Comparison of ENCODE assay signal across 16 mouse cellular contexts in the genomic region with DNA sequence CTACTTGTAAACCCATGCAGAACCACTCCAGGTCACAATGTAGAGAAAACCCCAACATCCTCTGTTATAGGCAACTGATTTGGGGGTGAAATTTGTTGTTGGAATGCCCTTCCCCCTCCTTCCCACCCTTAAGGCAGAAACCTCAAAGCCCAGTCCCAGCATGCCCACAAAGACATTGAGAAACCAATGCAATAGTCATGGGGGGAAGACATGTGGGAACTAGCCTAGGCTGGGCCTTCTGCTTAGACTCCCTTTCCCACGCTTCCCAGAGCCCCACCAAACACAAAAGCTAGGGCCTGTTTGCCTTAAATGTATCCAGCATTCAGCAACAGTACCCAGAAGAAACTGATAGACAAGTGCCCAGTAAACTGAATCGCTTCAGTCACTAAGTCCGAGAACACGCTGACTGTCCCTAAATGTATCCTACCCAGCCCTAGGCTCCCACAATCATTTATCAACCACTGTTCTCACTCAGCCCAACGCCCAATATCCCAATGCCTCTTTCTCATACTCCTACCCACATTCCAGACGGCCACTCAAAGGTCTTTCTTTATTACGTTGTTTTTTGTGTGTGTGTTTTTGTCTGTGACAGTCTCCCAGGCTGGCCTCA. TPM values are rescaled to one million over a fixed set of nuclear protein-coding genes. Genes with fewer than 3 reads are reported as not detected.
DNase-seq lines count a peak whose midpoint lies in the region; ATAC-seq and TF ChIP-seq lines count a peak whose summit lies in the region.
"Had no signal": no experiment of that assay in that cellular context is flagged by ENCODE, and none has a peak within 500 bp of the region (broad histone marks: within the 10 kb centered on the region; RNA-seq: fewer than 3 reads in every experiment).

No protein-coding gene starts in this region.

- H3ac ChIP-seq in myocyte (ENCODE audit: control insufficient read depth, insufficient read length): no peak overlapping the region

- ATAC-seq in limb, embryonic 12.5 days (ENCODE audit: insufficient number of reproducible peaks, insufficient read depth, low FRiP score, low TSS enrichment, low read depth): no peak
- ATAC-seq in common myeloid progenitor, adult 5-6 weeks (replicated peaks; ENCODE audit: low read depth, poor library complexity, severe bottlenecking): 0 out of 2 replicates have a peak, but pooled peaks have one; percentile 29
- ATAC-seq in cerebellum, adult (ENCODE audit: insufficient number of reproducible peaks, low FRiP score, low TSS enrichment): no peak
- ATAC-seq: forebrain, embryonic 15.5 days had no signal

- no peak overlapping the region for H3K4me3 ChIP-seq in heart, embryonic 10.5 days
- no peak overlapping the region for H3K4me3 ChIP-seq in limb, embryonic 12.5 days (replicated peaks)
- no peak overlapping the region for H3K4me3 ChIP-seq in limb, embryonic 10.5 days
- H3K4me3 ChIP-seq in myocyte: no peak overlapping the region
- H3K4me3 ChIP-seq: forebrain, embryonic 15.5 days had no signal

- H3K36me3 ChIP-seq in heart, embryonic 10.5 days: peaks cover 37% of the 10 kb centered on the region
- peaks cover 29% of the 10 kb centered on the region; the same call in 1 of the 2 replicates for H3K36me3 ChIP-seq in limb, embryonic 12.5 days
- peaks cover 23% of the 10 kb centered on the region for H3K36me3 ChIP-seq in limb, embryonic 10.5 days
- H3K36me3 ChIP-seq in myocyte (ENCODE audit: control insufficient read depth, insufficient read depth): peaks cover 12% of the 10 kb centered on the region

- WGBS in heart, embryonic 10.5 days: 59% methylated on average over 7 of the region's 7 CpGs
- WGBS in limb, embryonic 12.5 days: 63% methylated on average over 7 of the region's 7 CpGs
- 74% methylated on average over 7 of the region's 7 CpGs for WGBS in limb, embryonic 10.5 days

- no peak overlapping the region for H3K9ac ChIP-seq in limb, embryonic 12.5 days (replicated peaks)
- H3K9ac ChIP-seq: forebrain, embryonic 15.5 days had no signal

- H3K79me2 ChIP-seq in myocyte (ENCODE audit: control insufficient read depth, insufficient read depth): peaks cover 100% of the 10 kb centered on the region

- peak overlapping the region; percentile 69 for H3K27ac ChIP-seq in heart, embryonic 10.5 days
- H3K27ac ChIP-seq in limb, embryonic 12.5 days: peak overlapping the region; percentile 29; the same call in 1 of the 2 replicates
- no peak overlapping the region for H3K27ac ChIP-seq in limb, embryonic 10.5 days
- H3K27ac ChIP-seq: forebrain, embryonic 15.5 days had no signal

- no peaks in the 10 kb centered on the region for H3K27me3 ChIP-seq in heart, embryonic 10.5 days (ENCODE audit: insufficient read depth, poor library complexity, severe bottlenecking)
- H3K27me3 ChIP-seq in limb, embryonic 12.5 days: no peaks in the 10 kb centered on the region
- no peaks in the 10 kb centered on the region for H3K27me3 ChIP-seq in limb, embryonic 10.5 days (ENCODE audit: low read depth, poor library complexity, severe bottlenecking)
- no peaks in the 10 kb centered on the region for H3K27me3 ChIP-seq in myocyte (ENCODE audit: control insufficient read depth, insufficient read depth, insufficient read length)
- H3K27me3 ChIP-seq: forebrain, embryonic 15.5 days had no signal

- no peaks in the 10 kb centered on the region for H3K9me3 ChIP-seq in heart, embryonic 10.5 days
- no peaks in the 10 kb centered on the region for H3K9me3 ChIP-seq in limb, embryonic 12.5 days
- no peaks in the 10 kb centered on the region for H3K9me3 ChIP-seq in limb, embryonic 10.5 days (replicated peaks)
- H3K9me3 ChIP-seq: forebrain, embryonic 15.5 days had no signal

- peaks cover 39% of the 10 kb centered on the region for H3K4me1 ChIP-seq in heart, embryonic 10.5 days
- H3K4me1 ChIP-seq in limb, embryonic 12.5 days (replicated peaks): peaks cover 16% of the 10 kb centered on the region
- peaks cover 16% of the 10 kb centered on the region for H3K4me1 ChIP-seq in limb, embryonic 10.5 days
- H3K4me1 ChIP-seq: forebrain, embryonic 15.5 days had no signal

- no peak overlapping the region for H3K4me2 ChIP-seq in limb, embryonic 12.5 days
- peak overlapping the region; percentile 24 for H3K4me2 ChIP-seq in myocyte (ENCODE audit: low read depth)
- H3K4me2 ChIP-seq: forebrain, embryonic 15.5 days had no signal

- no peak for DNase-seq in heart, embryonic 10.5 days (ENCODE audit: low spot score)
- no peak for DNase-seq in heart, postnatal 4 days
- DNase-seq in limb, embryonic 10.5 days (ENCODE audit: low spot score): no peak
- DNase-seq in layer of hippocampus, postnatal 14 days (ENCODE audit: low spot score in 2 of 2): no peak
- DNase-seq: B cell, adult 2 months; gastrocnemius, postnatal 36 days had no signal

- no peak for TF ChIP-seq POLR2A in myocyte (IDR thresholded peaks at IDR 0.05; ENCODE audit: insufficient read length, low read depth)

TF ChIP-seq in myocyte, 11 proteins besides CTCF, POLR2A, EP300 and RAD21:
- TF ChIP-seq TCF12 (IDR thresholded peaks at IDR 0.05; ENCODE audit: insufficient read depth, poor library complexity, severe bottlenecking) (no peak), CEBPB (IDR thresholded peaks at IDR 0.05; ENCODE audit: insufficient read depth, poor library complexity, severe bottlenecking) (no peak), E2F4 (IDR thresholded peaks at IDR 0.05; ENCODE audit: insufficient read depth) (no peak), SRF (IDR thresholded peaks at IDR 0.05; ENCODE audit: control insufficient read depth, insufficient read length, low read depth) (no peak), REST (IDR thresholded peaks at IDR 0.05; ENCODE audit: insufficient read depth, insufficient read length) (no peak), POLR2AphosphoS2 (IDR thresholded peaks at IDR 0.05; ENCODE audit: insufficient read length, low read depth) (no peak), USF1 (IDR thresholded peaks at IDR 0.05; ENCODE audit: low read depth) (no peak)

RNA-seq across cellular contexts. Expression of gene Ctnnd1, which starts 24.1 kb away (rescaled TPM):
- 65.2 and 91.5 TPM in 2 replicates for polyA plus RNA-seq in heart, embryonic 10.5 days (2016; fragmentation: Nextera tagmentation; extraction: Ambion mirVana)
- total RNA-seq in heart, postnatal 4 days (2021): 100 to 1,000 TPM; 161 to 162 TPM
- polyA plus RNA-seq in limb, embryonic 12.5 days (2016; fragmentation: Nextera tagmentation; extraction: Ambion mirVana): 42.0 and 49.6 TPM in 2 replicates
- polyA plus RNA-seq in limb, embryonic 10.5 days (2016; fragmentation: Nextera tagmentation; extraction: Ambion mirVana): 38.2 and 40.0 TPM in 2 replicates
- 28.7 and 29.9 TPM in 2 replicates for total RNA-seq in common myeloid progenitor, adult 5-6 weeks (2017)
- polyA plus RNA-seq in myocyte (2012; fragmentation: generic; extraction: Trizol): 64.6 TPM
- total RNA-seq in layer of hippocampus, postnatal 14 days (2021): 10 to 100 TPM; 59.1 to 68.0 TPM

RNA-seq across cellular contexts. Expression of gene Btbd18, which starts 32.4 kb away (rescaled TPM):
- polyA plus RNA-seq in heart, embryonic 10.5 days (2016; fragmentation: Nextera tagmentation; extraction: Ambion mirVana): 0.21 and 0.29 TPM in 2 replicates
- under 1 TPM in 1 of 2 experiments, not detected in 1; 0.11 TPM for total RNA-seq in heart, postnatal 4 days (2021)
- 0.35 and 0.53 TPM in 2 replicates for polyA plus RNA-seq in limb, embryonic 12.5 days (2016; fragmentation: Nextera tagmentation; extraction: Ambion mirVana)
- 0.20 and 0.58 TPM in 2 replicates for polyA plus RNA-seq in limb, embryonic 10.5 days (2016; fragmentation: Nextera tagmentation; extraction: Ambion mirVana)
- total RNA-seq in common myeloid progenitor, adult 5-6 weeks (2017): 0.05 TPM in 1 of 2 replicates, not detected in the other
- polyA plus RNA-seq in myocyte (2012; fragmentation: generic; extraction: Trizol): 0.01 TPM
- not detected for total RNA-seq in layer of hippocampus, postnatal 14 days (2021)
- total RNA-seq: gastrocnemius, postnatal 36 days; layer of hippocampus, postnatal 25 days; megakaryocyte-erythroid progenitor cell, adult 5-6 weeks had no signal
- polyA plus RNA-seq: cortical plate, adult 2 months had no signal

RNA-seq across cellular contexts. Expression of gene Selenoh, which starts 44.1 kb away (rescaled TPM):
- 347 and 370 TPM in 2 replicates for polyA plus RNA-seq in heart, embryonic 10.5 days (2016; fragmentation: Nextera tagmentation; extraction: Ambion mirVana)
- 100 to 1,000 TPM; 109 to 112 TPM for total RNA-seq in heart, postnatal 4 days (2021)
- 438 and 451 TPM in 2 replicates for polyA plus RNA-seq in limb, embryonic 12.5 days (2016; fragmentation: Nextera tagmentation; extraction: Ambion mirVana)
- 507 and 566 TPM in 2 replicates for polyA plus RNA-seq in limb, embryonic 10.5 days (2016; fragmentation: Nextera tagmentation; extraction: Ambion mirVana)
- 74.6 and 105 TPM in 2 replicates for total RNA-seq in common myeloid progenitor, adult 5-6 weeks (2017)
- polyA plus RNA-seq in myocyte (2012; fragmentation: generic; extraction: Trizol): 129 TPM
- total RNA-seq in layer of hippocampus, postnatal 14 days (2021): 10 to 100 TPM; 41.7 to 46.8 TPM

RNA-seq across cellular contexts. Expression of gene Gm28635, which starts 51.4 kb away (rescaled TPM):
- polyA plus RNA-seq in heart, embryonic 10.5 days (2016; fragmentation: Nextera tagmentation; extraction: Ambion mirVana): not detected in 2 replicates
- 10 to 100 TPM; 15.3 to 22.6 TPM for total RNA-seq in heart, postnatal 4 days (2021)
- polyA plus RNA-seq in limb, embryonic 12.5 days (2016; fragmentation: Nextera tagmentation; extraction: Ambion mirVana): not detected in 2 replicates
- not detected in 2 replicates for polyA plus RNA-seq in limb, embryonic 10.5 days (2016; fragmentation: Nextera tagmentation; extraction: Ambion mirVana)
- total RNA-seq in common myeloid progenitor, adult 5-6 weeks (2017): 6.6 TPM in 1 of 2 replicates, not detected in the other
- not detected for polyA plus RNA-seq in myocyte (2012; fragmentation: generic; extraction: Trizol)
- total RNA-seq in layer of hippocampus, postnatal 14 days (2021): 1 to 10 TPM; 2.9 to 9.8 TPM
- total RNA-seq: adrenal gland, adult 18-20 months; gastrocnemius, postnatal 36 days; megakaryocyte-erythroid progenitor cell, adult 5-6 weeks had no signal
- polyA plus RNA-seq: cortical plate, adult 2 months; forebrain, embryonic 15.5 days; limb, embryonic 14.5 days had no signal

RNA-seq across cellular contexts. Expression of gene Med19, which starts 51.7 kb away (rescaled TPM):
- polyA plus RNA-seq in heart, embryonic 10.5 days (2016; fragmentation: Nextera tagmentation; extraction: Ambion mirVana): 30.8 and 39.9 TPM in 2 replicates
- 10 to 100 TPM; 18.9 to 20.2 TPM for total RNA-seq in heart, postnatal 4 days (2021)
- polyA plus RNA-seq in limb, embryonic 12.5 days (2016; fragmentation: Nextera tagmentation; extraction: Ambion mirVana): 37.4 TPM in 2 replicates
- polyA plus RNA-seq in limb, embryonic 10.5 days (2016; fragmentation: Nextera tagmentation; extraction: Ambion mirVana): 41.1 and 43.4 TPM in 2 replicates
- total RNA-seq in common myeloid progenitor, adult 5-6 weeks (2017): 33.2 and 39.2 TPM in 2 replicates
- polyA plus RNA-seq in myocyte (2012; fragmentation: generic; extraction: Trizol): 20.3 TPM
- total RNA-seq in layer of hippocampus, postnatal 14 days (2021): 10 to 100 TPM; 31.4 to 32.0 TPM
